Mouse (Mus musculus) intestine, embryonic 14.5 days (tissue): ENCODE results near the gene Gpx4. TPM values are rescaled to one million over a fixed set of nuclear protein-coding genes. Genes with fewer than 3 reads are reported as not detected.
"Not testable (repeated sequence)": the region's sequence is repeated elsewhere in the genome, so short reads cannot be mapped to it uniquely, and the experiment has no call there.

Experiments
- ATAC-seq: fragments of 200-750 bp; cut with Nextera tagmentation; replicated peaks from 2 replicates; pipeline ENCODE4 v1.8.0; 2017; ENCODE audit warnings: low read depth, moderate number of reproducible peaks, moderate TSS enrichment, moderate library complexity; ENCODE audit not compliant: low FRiP score, low TSS enrichment
- DNase-seq: peaks from one replicate; pipeline ENCODE4 v3.0.0-alpha.2; 2018; ENCODE audit warnings: low spot score
- H3K27ac ChIP-seq: fragments of 300-500 bp; sonication (generic); 2 replicates; pipeline ENCODE4 v1.5.1; 2014; ENCODE audit warnings: low read depth, mild to moderate bottlenecking, control low read depth
- H3K27me3 ChIP-seq: fragments of 300-500 bp; sonication (generic); replicated peaks from 2 replicates; pipeline ENCODE4 v1.6.1; 2014; ENCODE audit warnings: low read length, control low read depth; ENCODE audit not compliant: control insufficient read depth, insufficient read depth
- H3K36me3 ChIP-seq: fragments of 300-500 bp; sonication (generic); 2 replicates; pipeline ENCODE4 v1.6.1; 2014; ENCODE audit warnings: low read length, control low read depth; ENCODE audit not compliant: control insufficient read depth, insufficient read depth
- H3K4me1 ChIP-seq: fragments of 300-500 bp; sonication (generic); replicated peaks from 2 replicates; pipeline ENCODE4 v1.6.1; 2014; ENCODE audit warnings: low read length, control low read depth, mixed read lengths; ENCODE audit not compliant: control insufficient read depth, insufficient read depth
- H3K4me2 ChIP-seq: fragments of 300-500 bp; sonication (generic); 2 replicates; pipeline ENCODE4 v1.6.1; 2014; ENCODE audit warnings: low read length
- H3K4me3 ChIP-seq: fragments of 300-500 bp; sonication (generic); 2 replicates; pipeline ENCODE4 v1.5.1; 2014; ENCODE audit warnings: low read depth, low read length, control low read depth, mixed read lengths
- H3K9ac ChIP-seq: fragments of 300-500 bp; sonication (generic); 2 replicates; pipeline ENCODE4 v1.6.1; 2014; ENCODE audit warnings: mild to moderate bottlenecking, low read length
- H3K9me3 ChIP-seq: fragments of 300-500 bp; sonication (generic); 2 replicates; pipeline ENCODE4 v1.6.1; 2016; ENCODE audit warnings: low read length, control low read depth; ENCODE audit not compliant: control insufficient read depth
- WGBS: fragments of 180-500 bp; shearing (Covaris S2); extraction: QIAGEN DNeasy Blood & Tissue Kit; methylation state at CpG from one replicate; pipeline ENCODE4 v1.1.7; 2014; 5-methylcytosine and 5-hydroxymethylcytosine counted together
- polyA plus RNA-seq: library from polyadenylated mRNA; unstranded; fragments of >200 nt; fragmentation: Nextera tagmentation; extraction: Ambion mirVana; gene quantifications from 2 replicates; pipeline ENCODE4 v1.2.1, GENCODE M21; 2014

The Gpx4 gene
- polyA plus RNA-seq, 1 experiment from 2014 or later: 623 TPM

DNA sequence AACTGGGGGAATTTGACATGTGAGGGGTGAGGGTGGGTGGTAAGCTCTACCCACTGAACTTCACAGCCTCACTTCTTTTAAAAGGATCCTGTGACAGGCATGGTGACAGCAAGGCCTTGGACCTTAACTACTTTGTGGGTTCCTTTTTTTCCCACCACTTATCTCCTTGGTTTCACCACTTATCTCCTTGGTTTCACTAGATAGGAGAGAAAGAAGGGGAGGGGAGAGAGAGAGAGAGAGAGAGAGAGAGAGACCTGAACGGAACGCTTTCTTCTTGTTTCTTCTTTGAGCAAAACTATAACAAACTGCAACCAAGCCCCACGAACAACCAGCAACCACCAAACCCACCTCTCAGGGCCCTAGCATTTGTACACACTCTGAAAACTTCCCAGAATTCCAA is 1.9 kb downstream of the Gpx4 start:
- ATAC-seq (no peak), DNase-seq (no peak)
- H3K9me3 ChIP-seq: no peaks in the 10 kb centered on the region

DNA sequence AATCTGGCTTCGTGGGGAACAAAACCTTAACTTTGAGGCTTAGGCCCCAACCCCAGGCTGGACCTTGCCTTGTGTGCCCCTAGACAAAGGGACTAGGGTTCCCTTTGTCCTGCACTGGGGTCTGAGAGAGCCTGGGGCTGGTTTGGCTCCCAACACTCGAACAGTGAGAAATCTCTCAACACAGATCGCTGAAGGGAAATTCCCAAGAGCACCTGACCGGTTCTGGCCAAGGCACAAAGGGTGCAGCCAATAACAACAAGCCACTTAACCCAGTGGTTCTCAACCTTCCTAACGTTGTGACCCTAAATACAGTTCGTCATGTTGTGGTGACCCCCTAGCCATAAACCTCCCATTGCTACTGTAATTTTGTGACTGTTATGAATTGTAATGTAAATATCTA is 3.3 kb downstream of the Gpx4 start:
- Histone ChIP-seq H3K36me3 (peaks cover 1% of the 10 kb centered on the region), H3K27me3 (no peaks in the 10 kb centered on the region), H3K4me2 (no peak overlapping the region), H3K9ac (no peak overlapping the region), H3K4me3 (no peak overlapping the region), H3K9me3 (no peaks in the 10 kb centered on the region), H3K27ac (no peak overlapping the region), H3K4me1 (peaks cover 34% of the 10 kb centered on the region)
- ATAC-seq: no peak
- no peak for DNase-seq
- 43% methylated on average over 6 of the region's 6 CpGs for WGBS

More for the DNA sequence above, 1.9 kb downstream of the Gpx4 start:
- WGBS: 50% methylated on average over 3 of the region's 3 CpGs
- Histone ChIP-seq H3K36me3 (no peaks in the 10 kb centered on the region), H3K27ac (peak overlapping the region; percentile 34; the same call in 1 of the 2 replicates), H3K27me3 (no peaks in the 10 kb centered on the region), H3K9ac (no peak overlapping the region), H3K4me2 (no peak overlapping the region), H3K4me1 (peaks cover 28% of the 10 kb centered on the region), H3K4me3 (no peak overlapping the region)

DNA sequence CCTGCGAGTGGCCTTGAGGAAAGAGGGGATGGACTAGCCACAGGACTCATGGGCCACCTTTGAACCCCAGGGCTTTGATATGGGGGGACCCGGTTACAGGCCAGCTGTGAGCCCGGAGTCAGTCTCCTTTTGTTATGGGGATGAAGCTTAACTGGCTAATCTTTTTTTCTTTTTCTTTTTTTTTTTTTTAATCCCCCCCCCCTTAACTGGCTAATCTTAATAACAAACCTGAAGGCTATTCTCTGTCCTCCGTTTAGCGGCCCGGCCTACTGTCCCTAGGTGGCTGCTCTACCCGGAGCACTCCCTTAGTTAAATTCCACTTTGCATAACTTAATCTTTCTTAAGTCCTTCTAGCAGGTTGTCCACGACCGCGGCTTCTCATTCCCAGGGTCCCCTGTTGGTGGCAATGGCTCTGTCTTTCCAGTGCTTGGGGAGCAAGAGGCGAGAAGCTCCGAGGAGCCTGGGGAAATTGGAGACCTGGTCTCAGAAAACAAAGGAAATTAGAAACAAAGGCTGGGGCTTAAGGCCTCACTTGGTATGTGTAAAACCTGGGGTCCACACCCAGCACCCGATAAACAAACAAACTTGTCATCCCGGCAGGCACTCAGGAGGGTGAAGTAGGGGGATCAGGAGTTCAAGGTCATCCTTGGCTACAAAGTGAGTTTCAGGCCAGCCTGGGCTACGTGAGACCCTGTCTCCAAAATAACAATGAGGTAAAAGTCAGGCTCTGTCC is 4.1 kb downstream of the Gpx4 start:
- Histone ChIP-seq H3K9me3 (no peaks in the 10 kb centered on the region), H3K9ac (no peak overlapping the region), H3K27me3 (no peaks in the 10 kb centered on the region), H3K4me2 (no peak overlapping the region), H3K27ac (peak overlapping the region; percentile 63; the same call in 1 of the 2 replicates), H3K36me3 (peaks cover 9% of the 10 kb centered on the region), H3K4me3 (no peak overlapping the region), H3K4me1 (peaks cover 39% of the 10 kb centered on the region)
- WGBS: 36% methylated on average over 15 of the region's 15 CpGs
- no peak for DNase-seq
- ATAC-seq: no peak

DNA sequence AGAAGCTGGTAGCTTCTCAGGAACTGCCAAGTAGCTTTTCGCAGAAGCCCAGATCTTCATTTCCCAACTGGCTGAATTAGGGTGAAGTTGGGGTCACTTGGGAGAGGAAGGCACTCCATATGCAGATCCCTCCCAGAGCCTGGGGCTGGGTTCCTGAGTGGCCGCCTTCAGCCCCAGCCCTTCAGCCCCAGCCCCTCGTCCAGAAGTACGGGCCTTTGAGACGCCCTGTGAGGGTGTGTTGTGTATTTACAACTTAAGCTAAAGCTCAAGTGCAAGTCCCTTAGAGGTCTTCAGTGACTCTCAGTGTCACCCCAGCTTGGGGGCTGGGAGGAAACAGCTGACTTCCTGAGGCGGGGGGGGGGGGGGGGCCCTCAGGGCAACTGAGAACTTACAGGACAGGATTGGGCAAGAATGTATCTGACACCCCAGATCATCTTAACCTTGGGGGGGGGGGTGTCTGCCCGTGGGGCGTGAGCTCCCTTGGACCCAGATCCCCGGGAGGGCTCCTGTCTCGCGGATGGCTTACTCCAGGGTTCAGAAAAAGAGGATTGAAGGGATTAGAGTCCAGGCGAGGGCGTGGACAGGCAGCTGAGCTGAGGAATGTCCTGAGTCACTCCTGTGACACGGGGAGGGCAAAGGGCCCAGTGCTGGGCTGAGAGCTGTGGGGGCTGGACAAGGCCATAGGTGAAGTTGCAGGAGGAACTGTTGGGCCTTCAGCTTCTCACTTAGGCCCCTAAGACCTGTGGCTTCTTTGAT is 4.8 kb downstream of the Gpx4 start:
- Histone ChIP-seq H3K4me2 (no peak overlapping the region), H3K4me1 (peaks cover 39% of the 10 kb centered on the region), H3K27ac (peak overlapping the region; percentile 63), H3K36me3 (peaks cover 16% of the 10 kb centered on the region), H3K27me3 (no peaks in the 10 kb centered on the region), H3K9me3 (no peaks in the 10 kb centered on the region), H3K4me3 (no peak overlapping the region), H3K9ac (peak overlapping the region; percentile 7; the same call in 1 of the 2 replicates)
- DNase-seq (no peak), ATAC-seq (no peak)
- 39% methylated on average over 14 of the region's 14 CpGs for WGBS

DNA sequence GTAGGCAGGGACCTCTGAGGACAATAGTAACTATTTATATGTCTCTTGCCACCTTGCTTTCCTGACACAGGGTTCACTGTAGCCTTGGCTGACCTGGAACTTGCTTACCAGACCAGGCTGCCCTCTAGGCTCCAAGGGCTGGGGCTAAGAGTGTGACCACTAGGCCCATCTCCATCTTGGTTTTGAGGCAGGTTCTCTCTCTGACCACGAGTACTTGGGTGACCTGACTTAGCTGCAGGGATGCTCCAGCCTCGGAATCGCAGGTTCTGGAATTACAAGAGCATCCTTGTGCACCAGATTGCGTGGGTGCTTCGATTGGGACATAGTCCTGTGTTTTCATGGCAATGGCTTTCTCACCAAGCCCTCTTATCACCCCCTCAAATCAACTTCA is 5.4 kb downstream of the Gpx4 start:
- ATAC-seq (no peak), DNase-seq (no peak)
- Histone ChIP-seq H3K4me1 (peaks cover 39% of the 10 kb centered on the region), H3K27ac (peak overlapping the region; percentile 63; the same call in 1 of the 2 replicates), H3K4me3 (no peak overlapping the region), H3K4me2 (no peak overlapping the region), H3K36me3 (peaks cover 20% of the 10 kb centered on the region), H3K9ac (no peak overlapping the region; the same call in 1 of the 2 replicates), H3K9me3 (no peaks in the 10 kb centered on the region), H3K27me3 (no peaks in the 10 kb centered on the region)
- 82% methylated on average over 5 of the region's 5 CpGs for WGBS

DNA sequence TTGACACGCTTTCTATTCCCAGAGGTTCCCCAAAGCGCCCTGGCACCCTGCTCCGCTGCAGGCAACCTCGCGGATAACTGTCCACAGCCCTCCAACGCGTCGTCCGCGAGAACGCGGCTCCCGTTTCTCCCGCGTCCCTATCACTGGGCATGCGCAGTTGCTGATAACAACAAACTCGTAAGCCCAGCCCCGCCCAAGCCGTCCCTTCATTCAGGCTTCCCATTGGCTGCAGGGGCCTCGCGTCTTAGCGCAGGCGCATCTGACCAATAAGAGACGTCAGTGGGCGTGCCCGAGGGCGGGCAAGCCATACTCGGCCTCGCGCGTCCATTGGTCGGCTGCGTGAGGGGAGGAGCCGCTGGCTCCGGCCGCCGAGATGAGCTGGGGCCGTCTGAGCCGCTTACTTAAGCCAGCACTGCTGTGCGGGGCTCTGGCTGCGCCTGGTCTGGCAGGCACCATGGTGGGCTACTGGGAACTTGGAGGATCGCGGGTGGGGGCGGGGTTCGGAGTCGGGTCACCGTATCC is 6.4 kb downstream of the Gpx4 start:
- Histone ChIP-seq H3K27ac (peak overlapping the region; percentile 97), H3K4me1 (peaks cover 34% of the 10 kb centered on the region), H3K4me3 (peak overlapping the region; percentile 81), H3K9me3 (no peaks in the 10 kb centered on the region), H3K9ac (peak overlapping the region; percentile 94), H3K4me2 (peak overlapping the region; percentile 64), H3K27me3 (no peaks in the 10 kb centered on the region), H3K36me3 (peaks cover 22% of the 10 kb centered on the region)
- peak; percentile 97 for DNase-seq
- under 1% methylated on average over 47 of the region's 47 CpGs for WGBS
- ATAC-seq: peak; percentile 96

DNA sequence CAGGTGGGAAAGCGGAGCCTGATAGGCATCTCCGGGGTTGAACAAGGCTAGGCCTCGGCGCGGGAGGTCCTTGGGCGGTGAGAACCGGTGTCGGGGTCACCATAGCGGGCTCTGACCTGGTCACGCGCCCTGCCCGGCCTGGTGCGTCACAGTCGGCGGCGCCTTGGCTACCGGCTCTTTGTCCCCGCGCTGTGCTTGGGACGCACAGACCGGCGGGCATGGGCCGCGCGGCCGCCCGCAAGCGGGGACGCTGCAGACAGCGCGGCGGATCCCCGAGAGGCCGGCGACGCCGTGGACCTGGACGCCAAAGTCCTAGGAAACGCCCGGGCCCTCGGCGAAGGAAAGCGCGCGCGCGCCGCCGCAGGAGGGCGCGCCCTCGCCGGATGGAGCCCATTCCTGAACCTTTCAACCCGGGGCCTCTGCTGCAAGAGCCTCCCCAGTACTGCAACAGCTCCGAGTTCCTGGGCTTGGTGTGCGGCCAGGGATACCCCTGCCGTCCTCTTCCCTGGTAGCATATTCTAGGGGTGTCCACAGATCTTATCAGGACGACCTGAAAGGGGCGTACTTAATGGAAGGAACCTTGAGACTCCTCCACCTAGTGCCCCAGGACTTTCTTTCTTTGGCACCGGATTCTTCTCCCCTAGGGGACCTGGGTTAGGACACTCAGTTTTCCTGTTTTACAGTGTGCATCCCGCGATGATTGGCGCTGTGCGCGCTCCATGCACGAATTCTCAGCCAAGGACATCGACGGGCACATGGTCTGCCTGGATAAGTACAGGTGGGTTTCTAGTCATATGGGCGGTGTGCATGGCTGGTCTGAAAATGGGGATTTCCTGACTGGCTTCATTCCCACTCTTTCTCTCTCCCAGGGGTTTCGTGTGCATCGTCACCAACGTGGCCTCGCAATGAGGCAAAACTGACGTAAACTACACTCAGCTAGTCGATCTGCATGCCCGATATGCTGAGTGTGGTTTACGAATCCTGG is 7.2 kb downstream of the Gpx4 start:
- Histone ChIP-seq H3K9me3 (no peaks in the 10 kb centered on the region), H3K27me3 (no peaks in the 10 kb centered on the region), H3K9ac (peak overlapping the region; percentile 94), H3K36me3 (peaks cover 30% of the 10 kb centered on the region), H3K4me3 (peak overlapping the region; percentile 81), H3K27ac (peak overlapping the region; percentile 97), H3K4me2 (peak overlapping the region; percentile 64), H3K4me1 (peaks cover 34% of the 10 kb centered on the region)
- 1% methylated on average over 77 of the region's 77 CpGs for WGBS
- peak; percentile 63 for ATAC-seq
- peak; percentile 88 for DNase-seq

DNA sequence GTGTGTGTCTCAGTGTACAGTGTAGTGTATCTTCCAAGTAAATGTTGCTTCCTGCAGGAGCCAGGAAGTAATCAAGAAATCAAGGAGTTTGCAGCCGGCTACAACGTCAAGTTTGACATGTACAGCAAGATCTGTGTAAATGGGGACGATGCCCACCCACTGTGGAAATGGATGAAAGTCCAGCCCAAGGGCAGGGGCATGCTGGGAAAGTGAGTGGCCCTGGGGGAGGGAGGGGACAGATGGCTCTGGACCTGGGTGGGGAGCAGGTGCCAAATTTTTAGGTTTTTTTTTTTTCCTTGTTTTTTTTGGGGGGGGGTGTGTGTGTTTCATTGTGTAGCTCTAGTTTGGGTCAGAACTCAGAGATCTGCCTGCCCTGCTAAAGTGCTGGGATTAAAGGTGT is 7.9 kb downstream of the Gpx4 start:
- not testable (repeated sequence) for H3K27ac ChIP-seq, H3K9me3 ChIP-seq, ATAC-seq, DNase-seq, H3K27me3 ChIP-seq
- 14% methylated on average over 2 of the region's 3 CpGs for WGBS
- Histone ChIP-seq H3K36me3 (peaks cover 38% of the 10 kb centered on the region), H3K4me2 (peak overlapping the region; percentile 64), H3K4me1 (peaks cover 34% of the 10 kb centered on the region), H3K9ac (peak overlapping the region; percentile 94), H3K4me3 (peak overlapping the region; percentile 81)
